Mouse (Mus musculus) monocyte, adult 5-6 weeks (primary cell): ENCODE results near the gene 1700016D06Rik. TPM values are rescaled to one million over a fixed set of nuclear protein-coding genes. Genes with fewer than 3 reads are reported as not detected.

Experiments used
- ATAC-seq: fragments of 153-309, 156-312 bp; replicated peaks from 2 replicates; pipeline ENCODE4 v1.8.0; 2017; ENCODE audit warnings: mild to moderate bottlenecking; ENCODE audit not compliant: low TSS enrichment, insufficient number of reproducible peaks, severe bottlenecking, poor library complexity, low FRiP score
- total RNA-seq: library from RNA; stranded (forward); fragments of 200-1000, 200-491, 200-594 nt; gene quantifications from 3 replicates; pipeline ENCODE4 v1.2.3, GENCODE M21; 2017

1700016D06Rik gene
- total RNA-seq, 1 experiment from 2014 or later, result not detected

DNA sequence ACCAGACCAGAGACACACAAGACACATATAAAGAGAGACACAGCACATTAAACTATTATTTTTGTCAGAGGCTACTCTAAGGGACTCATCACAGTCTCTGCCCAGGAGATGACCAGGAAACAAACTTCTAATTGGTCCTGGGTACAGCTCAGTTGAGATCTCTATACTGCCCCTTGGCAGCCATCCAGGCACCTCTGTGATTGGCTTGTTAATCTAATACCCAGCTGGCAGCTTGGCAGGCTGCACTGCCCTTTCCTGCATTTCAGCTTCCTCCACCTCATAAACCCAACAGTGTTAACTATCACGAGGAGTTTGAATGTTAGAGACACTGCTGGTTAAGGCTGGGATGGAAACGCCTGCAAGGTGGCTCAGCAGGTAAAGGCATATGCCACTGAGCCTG is 57.7 kb downstream of the 1700016D06Rik start:
- ATAC-seq, result no peak

DNA sequence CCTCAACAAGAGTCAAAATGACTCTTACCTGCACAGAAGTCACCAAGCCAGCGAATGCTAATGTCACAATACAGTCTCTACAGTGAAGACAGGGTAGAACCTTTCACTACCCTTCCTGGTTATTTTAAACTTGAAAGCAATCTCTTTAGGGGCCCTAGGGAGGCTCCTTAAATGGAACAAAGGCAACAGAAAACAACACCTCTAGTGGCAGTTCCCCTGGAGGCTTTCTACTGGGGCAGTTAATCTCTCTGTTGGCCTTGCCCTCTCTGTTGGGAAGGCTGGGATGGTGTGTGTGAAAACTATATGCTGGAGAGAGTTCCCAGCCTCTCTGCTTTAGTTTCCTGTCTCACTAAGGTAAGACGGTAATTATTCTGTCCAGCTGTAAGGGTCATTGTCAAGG is 60.3 kb downstream of the 1700016D06Rik start:
- ATAC-seq, result no peak

DNA sequence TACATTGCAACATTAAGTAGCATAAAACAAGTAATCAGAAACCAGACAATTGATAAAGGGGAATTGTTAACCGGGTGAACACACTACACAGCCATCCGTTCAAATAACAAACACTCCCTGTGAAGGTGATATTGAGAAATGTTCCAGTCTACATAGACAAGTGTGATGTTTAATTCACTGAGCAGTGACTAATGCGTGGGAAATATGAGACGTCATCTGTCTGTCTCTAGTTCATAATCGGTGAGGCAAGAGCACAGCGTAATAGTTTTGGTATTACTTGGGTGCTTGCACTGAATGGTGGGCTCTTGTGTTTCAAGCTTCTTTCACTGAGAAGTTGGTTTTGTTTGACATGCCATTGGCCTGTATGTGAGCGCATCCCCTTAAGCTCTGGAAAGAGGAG is 63.3 kb downstream of the 1700016D06Rik start:
- ATAC-seq, result no peak

DNA sequence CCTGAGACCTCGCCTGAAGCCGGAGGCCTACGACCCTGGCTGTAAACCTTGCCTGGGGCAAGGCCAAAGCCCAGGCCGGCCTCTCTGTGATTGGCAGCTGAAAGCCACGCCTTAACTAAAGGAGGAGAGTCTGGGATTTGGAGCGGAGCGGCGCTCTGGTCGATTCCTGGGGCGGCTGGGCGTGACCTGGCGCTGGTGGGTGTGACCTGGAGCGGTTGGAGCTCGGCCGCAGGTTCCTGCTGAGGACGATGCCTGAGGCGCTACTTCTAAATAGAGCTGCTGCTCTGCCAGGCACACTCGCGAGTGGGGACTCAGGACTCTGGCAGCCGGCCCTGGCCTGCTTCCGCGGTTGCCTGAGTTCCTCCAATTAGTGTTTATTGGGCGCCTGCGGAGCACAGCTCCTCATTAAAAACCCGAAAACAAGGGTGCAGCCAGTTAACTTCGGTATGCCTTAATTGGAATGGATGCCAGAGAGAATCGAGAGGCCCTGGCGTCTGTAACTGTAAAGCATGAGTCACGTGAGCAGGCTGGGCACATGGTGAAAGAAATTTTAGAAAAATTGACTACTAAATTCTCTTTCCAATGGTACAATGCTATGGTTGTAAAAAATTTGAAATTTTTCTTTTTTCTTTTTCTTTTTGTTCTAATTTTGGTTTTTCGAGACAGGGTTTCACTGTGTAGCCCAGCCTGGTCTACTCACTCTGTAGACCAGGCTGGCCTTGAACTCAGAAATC is 64.4 kb downstream of the 1700016D06Rik start:
- peak; percentile 70 for ATAC-seq

DNA sequence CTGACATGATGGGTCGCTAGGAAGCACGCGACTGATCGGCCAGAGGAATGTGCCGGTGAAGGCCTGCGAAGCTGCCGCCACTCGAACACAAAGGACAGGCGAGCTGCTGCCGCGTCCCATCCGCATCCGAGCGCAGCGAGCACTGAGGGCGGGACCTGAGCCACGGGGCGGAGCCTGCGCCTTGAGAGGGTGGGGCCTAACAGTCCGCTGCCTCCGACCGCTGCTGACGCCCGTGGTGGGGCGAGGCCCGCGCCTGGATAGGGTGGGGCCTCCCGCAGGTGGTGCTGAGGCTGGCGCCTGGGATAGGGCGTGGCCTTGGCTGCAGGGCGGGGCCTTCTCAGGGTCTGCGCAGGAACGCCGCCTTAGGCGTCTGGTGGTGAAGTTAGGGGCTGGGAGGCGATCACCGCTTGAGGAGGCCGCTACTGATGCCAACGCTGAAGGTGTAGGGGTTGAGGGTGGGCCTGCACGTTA is 65.2 kb downstream of the 1700016D06Rik start, which contains the start of gene Ankrd10:
Gene Ankrd10, minus strand, starts transcription at position 147 of the 471 bp plus-strand sequence.
- peak; percentile 87 for ATAC-seq

DNA sequence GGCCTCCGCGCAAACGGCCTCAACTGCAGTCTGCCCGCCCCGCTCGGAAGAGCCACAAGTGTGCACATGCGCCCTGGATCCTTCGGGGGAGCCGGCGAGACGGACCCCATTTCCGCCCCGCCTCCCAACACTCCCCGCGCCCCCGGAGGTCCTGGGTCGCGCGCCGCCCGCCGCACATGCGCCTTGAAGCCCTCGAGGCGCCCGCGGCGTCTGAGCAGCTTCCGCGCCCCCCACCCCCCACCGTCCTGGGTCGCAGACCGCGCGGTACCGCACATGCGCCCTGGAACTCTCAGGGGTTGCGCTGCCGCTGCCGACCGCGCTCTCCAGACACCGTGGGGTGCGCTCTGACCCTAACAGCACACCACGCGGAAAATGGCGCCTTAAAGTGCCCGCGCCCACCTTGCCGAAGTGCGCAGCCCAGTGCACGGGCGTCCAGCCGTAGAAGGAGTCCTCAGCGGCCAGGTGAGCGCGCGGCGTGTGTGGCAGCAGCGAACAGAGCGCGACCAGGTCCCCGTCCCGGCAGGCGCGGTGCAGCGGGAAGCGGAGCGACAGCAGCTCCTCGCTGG is 65.8 kb downstream of the 1700016D06Rik start:
- no peak; the same call in 1 of the 2 replicates for ATAC-seq

DNA sequence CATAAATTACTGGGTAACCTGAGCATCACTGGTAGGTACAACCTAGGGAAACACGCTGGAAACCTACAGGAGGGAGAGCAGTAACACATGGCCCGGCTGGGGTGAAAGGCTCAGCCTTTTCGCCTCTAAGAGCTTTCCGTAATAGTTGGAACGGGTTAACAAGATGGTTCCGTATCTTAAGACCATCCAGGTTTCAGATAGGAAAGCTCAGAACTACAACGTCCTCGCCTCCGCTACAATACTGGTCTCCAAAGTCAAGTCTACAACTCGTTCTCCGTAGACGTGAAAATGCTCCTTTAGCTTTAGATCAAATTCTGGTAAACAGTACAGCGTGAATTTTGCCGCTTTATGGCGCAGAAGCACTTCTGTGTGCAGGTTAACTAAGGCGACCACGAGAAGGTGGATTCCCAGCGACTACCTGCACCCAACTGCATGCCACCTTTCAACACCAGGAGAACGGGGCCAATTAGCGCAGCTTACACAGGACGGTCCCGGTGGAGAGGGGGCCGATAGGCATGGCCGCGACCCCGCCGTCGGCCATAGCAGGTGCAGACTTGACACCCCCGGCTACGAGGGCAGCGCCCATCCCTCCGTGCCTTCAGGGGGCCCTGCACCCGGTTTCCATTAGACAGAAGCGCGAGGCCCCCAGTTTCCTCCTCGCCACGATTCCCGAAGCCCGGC is 66.4 kb downstream of the 1700016D06Rik start:
- ATAC-seq, result no peak

DNA sequence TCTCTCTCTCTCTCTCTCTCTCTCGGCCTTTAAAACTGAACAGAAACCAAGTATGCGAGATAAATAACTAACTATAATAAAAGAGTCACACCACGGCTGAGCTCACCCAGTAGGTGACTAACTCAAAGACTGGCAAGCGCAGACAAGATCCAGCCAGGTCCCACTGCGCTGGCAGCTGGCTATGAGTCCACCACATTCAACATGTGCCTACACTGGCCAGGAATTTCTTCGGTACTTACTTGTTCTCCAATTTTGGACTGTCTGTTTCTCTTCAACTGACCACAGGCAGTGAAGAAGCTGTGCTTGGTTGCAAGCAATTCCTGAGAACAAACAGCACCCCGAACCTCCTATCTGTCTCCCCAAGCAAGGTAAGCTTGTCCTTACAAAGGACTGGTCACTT is 67.4 kb downstream of the 1700016D06Rik start:
- ATAC-seq, result no peak

DNA sequence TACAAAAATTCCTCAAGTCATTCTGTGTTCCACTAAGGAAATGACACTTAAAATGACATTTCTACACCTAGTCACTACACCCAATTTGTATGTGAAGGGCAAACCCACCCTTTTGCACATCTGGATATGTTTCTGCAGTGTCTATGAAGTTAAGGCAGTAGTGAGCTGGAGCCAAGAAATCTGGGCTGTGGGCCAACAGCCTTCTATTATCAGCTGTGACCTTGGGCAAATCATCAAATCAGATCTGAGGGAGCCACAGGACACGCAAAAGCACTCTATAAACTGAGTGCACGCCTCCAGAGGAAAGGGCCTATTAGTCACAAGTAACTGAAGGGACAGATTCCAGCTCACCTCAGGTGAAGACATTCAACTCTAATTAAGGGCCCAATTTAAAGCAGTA is 68.5 kb downstream of the 1700016D06Rik start:
- ATAC-seq, result no peak

DNA sequence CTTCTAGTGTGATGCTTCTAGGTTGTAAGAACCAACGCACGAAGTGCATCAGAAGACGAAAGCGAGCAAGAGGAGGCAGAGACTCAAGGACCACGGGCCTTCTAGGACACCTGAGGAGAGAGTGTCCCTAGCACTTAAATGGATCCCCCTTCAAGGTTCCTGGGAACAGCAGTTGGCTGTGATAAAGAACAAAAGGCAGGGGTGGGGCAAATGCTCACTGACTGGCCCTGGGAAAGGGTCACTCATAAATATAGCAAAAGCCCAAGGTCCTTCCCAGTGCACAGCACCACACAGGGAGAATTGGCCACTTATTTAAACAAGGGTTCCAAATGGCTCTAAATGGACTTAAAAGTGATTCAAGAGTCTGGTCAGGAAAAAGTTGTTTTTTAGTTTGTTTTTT is 71.7 kb downstream of the 1700016D06Rik start:
- ATAC-seq, result no peak

DNA sequence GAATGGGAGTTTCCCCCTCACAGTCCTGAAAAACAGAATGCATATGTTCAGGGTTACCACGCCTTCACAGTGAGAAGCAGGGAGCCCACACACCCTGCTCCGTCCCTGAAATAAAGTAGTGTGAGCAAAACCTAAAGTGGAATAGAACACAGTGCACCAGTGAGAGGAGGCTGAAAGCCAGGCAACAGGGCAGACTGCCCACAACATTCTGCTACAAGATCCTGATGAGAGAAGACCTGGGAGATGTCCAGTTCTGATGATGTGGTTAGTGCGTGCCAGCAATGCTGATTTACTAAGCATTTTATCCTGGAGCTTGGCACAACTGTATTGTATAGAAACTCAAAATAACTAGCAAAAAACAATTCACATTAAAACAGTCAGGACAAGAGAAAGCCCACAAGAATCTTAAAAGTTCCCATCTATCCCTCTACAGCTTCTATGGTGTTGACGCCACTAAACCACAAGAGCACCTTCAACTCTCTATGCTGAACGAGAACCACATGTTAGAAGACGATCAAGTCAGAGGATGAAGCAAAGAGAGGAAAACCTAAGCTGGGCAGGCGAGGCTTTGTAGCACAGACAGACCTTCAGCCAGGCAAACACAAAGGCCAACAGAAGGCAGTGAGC is 72.2 kb downstream of the 1700016D06Rik start:
- ATAC-seq, result no peak

DNA sequence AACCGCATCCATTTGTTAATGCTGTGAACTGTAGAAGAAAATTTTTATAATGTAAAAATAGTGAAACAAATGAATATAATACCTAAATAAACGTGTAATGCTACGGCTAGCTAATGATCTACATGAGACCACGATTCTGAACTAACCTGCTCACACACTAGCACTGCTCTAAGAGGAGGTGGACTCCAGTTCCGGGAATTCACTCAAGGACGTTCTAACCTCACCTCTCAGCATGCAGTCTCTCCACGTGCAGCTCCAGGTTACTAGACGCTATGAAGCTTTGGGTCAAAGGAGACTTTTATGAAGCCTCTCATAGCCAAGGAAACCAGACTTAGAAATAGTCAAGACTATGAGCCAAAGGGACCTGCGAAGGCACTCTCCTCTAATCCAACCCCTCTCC is 73.1 kb downstream of the 1700016D06Rik start:
- no peak for ATAC-seq

DNA sequence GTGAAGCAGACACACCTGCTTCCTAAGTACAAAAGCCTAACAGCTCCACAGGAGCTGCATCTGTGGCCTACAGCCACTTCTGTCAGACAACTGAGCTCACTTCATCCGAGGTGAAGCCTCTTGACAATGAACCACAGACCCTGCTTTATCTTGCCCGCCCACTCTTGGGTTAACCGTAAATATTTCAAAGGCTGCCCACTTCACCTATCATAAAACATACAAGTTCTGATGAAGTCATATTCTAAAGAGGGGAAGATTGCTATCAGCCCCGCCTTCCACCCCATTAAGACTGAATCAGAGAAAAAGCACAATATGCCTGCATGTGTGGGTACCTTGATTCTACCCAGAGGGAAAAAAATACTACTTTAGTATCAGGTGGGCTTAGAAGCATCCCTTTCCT is 75.8 kb downstream of the 1700016D06Rik start:
- ATAC-seq, result no peak

DNA sequence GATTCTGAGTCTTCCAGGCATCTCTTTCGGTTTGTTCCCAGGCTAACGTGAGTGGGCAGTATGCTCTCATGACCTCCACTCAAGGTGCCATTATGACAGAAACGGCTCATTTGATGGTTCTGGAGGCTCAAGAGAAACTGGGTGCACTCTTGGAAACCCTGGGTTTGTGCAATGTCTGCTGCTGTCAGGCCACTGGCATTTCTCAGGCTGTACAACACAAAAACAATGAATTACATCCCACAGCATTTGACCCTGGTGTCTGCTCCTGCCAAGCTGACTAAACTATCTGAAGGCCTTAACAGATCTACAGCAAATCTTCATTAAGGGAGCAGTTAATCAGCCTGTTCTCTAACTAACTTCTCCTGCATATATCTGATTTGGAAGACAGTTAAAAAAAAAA is 81.8 kb downstream of the 1700016D06Rik start:
- no peak for ATAC-seq

DNA sequence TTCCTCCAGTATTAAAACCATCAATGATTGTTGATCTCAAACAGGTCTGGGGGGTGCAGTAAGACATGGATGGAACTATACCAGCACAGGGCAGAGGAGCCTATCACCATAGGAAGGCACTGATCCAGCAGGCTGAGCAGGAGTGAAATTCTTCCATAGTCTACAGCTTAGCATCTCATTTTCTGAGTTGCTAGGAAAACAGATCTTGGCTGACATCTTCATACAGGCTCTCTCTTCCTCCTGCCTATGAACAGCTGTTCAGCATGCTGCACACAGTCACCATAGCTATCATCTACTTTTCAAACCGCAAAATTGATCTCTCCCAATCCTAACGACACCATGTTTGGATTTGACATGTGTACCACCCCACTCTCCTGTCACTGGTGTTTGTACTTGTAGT is 82.8 kb downstream of the 1700016D06Rik start:
- no peak for ATAC-seq

DNA sequence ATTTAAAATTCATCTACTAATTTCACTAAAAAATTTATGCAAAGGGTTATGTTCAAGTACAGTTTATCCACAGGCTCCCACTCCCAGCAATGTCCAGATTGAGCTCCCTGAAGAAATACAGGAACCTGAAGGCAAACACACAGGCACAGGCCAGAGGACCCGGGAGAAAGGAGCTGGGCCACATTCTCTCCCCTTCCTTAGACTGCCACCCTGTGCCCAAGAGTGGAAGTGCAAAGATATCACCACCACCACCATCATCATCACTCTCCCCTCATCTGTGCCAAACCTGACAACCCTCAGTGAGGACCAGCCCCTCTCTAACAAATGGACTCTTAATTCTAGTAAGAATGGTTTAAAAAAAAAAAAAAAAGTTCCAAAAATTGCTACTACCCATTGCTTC is 84.6 kb downstream of the 1700016D06Rik start:
- ATAC-seq, result peak; percentile 66; the same call in 1 of the 2 replicates

DNA sequence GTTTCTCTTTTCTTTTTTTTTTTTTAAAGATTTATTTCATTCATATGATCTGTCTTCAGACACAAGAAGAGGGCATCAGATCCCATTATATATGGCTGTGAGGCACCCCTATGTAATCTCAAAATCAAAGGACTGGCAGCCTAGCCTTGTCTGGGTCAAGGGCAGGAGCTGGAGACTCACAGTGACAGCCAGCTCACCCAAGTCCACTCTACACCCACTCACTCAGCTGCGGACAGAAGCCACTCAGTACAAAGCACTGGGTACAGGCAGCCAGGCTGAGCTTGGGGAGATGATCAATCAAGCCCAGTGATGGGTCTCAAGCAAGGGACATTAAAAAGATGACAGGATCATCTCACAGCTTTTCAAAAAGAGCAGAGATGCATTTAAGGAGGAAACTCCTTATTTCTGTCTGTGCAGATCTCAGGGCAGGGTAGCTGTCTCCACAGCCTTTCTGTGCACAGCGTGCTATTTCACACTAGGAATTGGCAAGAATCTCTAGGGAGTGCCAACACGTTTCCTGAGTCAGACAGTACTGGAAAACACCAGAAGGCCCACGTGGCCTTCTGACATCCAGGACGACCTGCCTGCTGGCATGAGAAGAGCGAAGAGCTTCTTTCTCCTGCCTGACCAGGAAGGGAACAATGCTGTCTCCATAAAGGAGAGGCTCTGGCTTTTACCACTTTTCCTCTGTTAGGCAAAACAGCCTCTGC is 86.6 kb downstream of the 1700016D06Rik start:
- ATAC-seq, result no peak

DNA sequence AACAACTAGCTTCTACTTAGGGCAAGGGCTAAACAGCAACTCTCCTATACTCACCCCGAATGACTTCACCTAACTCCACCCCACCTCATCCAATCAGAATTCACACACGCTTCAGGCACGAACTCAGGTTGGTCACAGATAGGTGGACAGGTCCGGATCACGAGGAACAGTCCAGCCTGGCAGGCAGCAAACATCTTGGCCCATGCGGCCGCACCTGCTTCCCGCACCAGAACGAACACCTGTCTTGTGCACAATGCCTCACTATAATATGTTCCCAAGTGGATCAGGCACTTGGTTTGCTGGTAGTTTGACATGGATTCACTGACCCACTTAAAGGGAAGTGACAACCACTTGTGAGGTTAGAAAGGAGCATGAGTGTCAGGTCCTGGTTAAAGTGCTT is 92.0 kb downstream of the 1700016D06Rik start:
- no peak for ATAC-seq
